Mouse (Mus musculus) neural tube, embryonic 11.5 days (tissue): ENCODE data around the gene P4htm. TPM values are rescaled to one million over a fixed set of nuclear protein-coding genes. Genes with fewer than 3 reads are reported as not detected.
A peak's percentile ranks its signal among the peaks of the same experiment; 100 is the strongest.
"Not testable (repeated sequence)": the region's sequence is repeated elsewhere in the genome, so short reads cannot be mapped to it uniquely, and the experiment has no call there.

ENCODE experiments used
- ATAC-seq: fragments of 200-750 bp; cut with Nextera tagmentation; 2 replicates; pipeline ENCODE4 v1.8.0; 2017; ENCODE audit warnings: moderate number of reproducible peaks, mild to moderate bottlenecking, moderate TSS enrichment, moderate library complexity; ENCODE audit not compliant: insufficient read depth, low FRiP score, low TSS enrichment
- DNase-seq: peaks from one replicate; pipeline ENCODE4 v3.0.0-alpha.2; 2015; ENCODE audit warnings: low spot score
- H3K27ac ChIP-seq: fragments of 300-500 bp; sonication (generic); 2 replicates; pipeline ENCODE4 v1.5.1; 2014; ENCODE audit warnings: low read depth, mild to moderate bottlenecking, low read length
- H3K27me3 ChIP-seq: fragments of 300-500 bp; sonication (generic); 2 replicates; pipeline ENCODE4 v1.6.1; 2014; ENCODE audit warnings: mild to moderate bottlenecking, low read length, mixed read lengths; ENCODE audit not compliant: control insufficient read depth, insufficient read depth
- H3K36me3 ChIP-seq: fragments of 300-500 bp; sonication (generic); 2 replicates; pipeline ENCODE4 v1.6.1; 2014; ENCODE audit warnings: mild to moderate bottlenecking, low read length, moderate library complexity, mixed read lengths; ENCODE audit not compliant: control insufficient read depth, insufficient read depth
- H3K4me1 ChIP-seq: fragments of 300-500 bp; sonication (generic); 2 replicates; pipeline ENCODE4 v1.6.1; 2014; ENCODE audit warnings: low read length, mixed read lengths; ENCODE audit not compliant: control insufficient read depth, insufficient read depth
- H3K4me2 ChIP-seq: fragments of 300-500 bp; sonication (generic); 2 replicates; pipeline ENCODE4 v1.6.1; 2014; ENCODE audit warnings: low read depth, mild to moderate bottlenecking, moderate library complexity
- H3K4me3 ChIP-seq: fragments of 300-500 bp; sonication (generic); 2 replicates; pipeline ENCODE4 v1.5.1; 2014; ENCODE audit warnings: low read depth, low read length
- H3K9ac ChIP-seq: fragments of 300-500 bp; sonication (generic); 2 replicates; pipeline ENCODE4 v1.6.1; 2014; ENCODE audit warnings: mild to moderate bottlenecking, low read length
- H3K9me3 ChIP-seq: fragments of 300-500 bp; sonication (generic); 2 replicates; pipeline ENCODE4 v1.6.1; 2016; ENCODE audit warnings: low read length; ENCODE audit not compliant: control insufficient read depth
- WGBS: fragments of 180-500 bp; shearing (Covaris S2); extraction: QIAGEN DNeasy Blood & Tissue Kit; methylation state at CpG from one replicate; pipeline ENCODE4 v1.1.7; 2014; 5-methylcytosine and 5-hydroxymethylcytosine counted together
- polyA plus RNA-seq: library from polyadenylated mRNA; unstranded; fragments of >200 nt; fragmentation: Nextera tagmentation; extraction: Ambion mirVana; gene quantifications from 2 replicates; pipeline ENCODE4 v1.2.1, GENCODE M21; 2014

Gene P4htm
- polyA plus RNA-seq, 1 experiment from 2014 or later: 11.7 TPM

- peaks cover 6% of the 10 kb centered on the region for H3K36me3 ChIP-seq
- H3K27me3 ChIP-seq: no peaks in the 10 kb centered on the region
- DNase-seq: no peak
- H3K4me3 ChIP-seq: no peak overlapping the region
- 96% methylated on average over 1 of the region's 1 CpGs for WGBS
- H3K4me2 ChIP-seq: no peak overlapping the region
- ATAC-seq: no peak
- no peaks in the 10 kb centered on the region for H3K4me1 ChIP-seq
- no peak overlapping the region for H3K27ac ChIP-seq
- H3K9me3 ChIP-seq: no peaks in the 10 kb centered on the region
- H3K9ac ChIP-seq: no peak overlapping the region
Measured at GRCm38 (mm10) chr9:108617301-108617700, 19.8 kb upstream of the P4htm start.

GRCm38 (mm10) chr9:108611488-108611887 is 14.0 kb upstream of the P4htm start:
- no peaks in the 10 kb centered on the region for H3K4me1 ChIP-seq
- ATAC-seq: no peak
- H3K4me3 ChIP-seq: no peak overlapping the region
- H3K36me3 ChIP-seq: peaks cover 16% of the 10 kb centered on the region
- H3K27me3 ChIP-seq: no peaks in the 10 kb centered on the region
- H3K27ac ChIP-seq: no peak overlapping the region
- WGBS: 93% methylated on average over 10 of the region's 10 CpGs
- DNase-seq: no peak
- no peak overlapping the region for H3K9ac ChIP-seq
- H3K4me2 ChIP-seq: no peak overlapping the region
- no peaks in the 10 kb centered on the region for H3K9me3 ChIP-seq

- H3K27ac ChIP-seq: no peak overlapping the region
- no peak overlapping the region for H3K4me3 ChIP-seq
- DNase-seq: no peak
- no peak for ATAC-seq
- WGBS: 90% methylated on average over 4 of the region's 4 CpGs
- no peak overlapping the region for H3K4me2 ChIP-seq
- H3K9ac ChIP-seq: no peak overlapping the region
- H3K27me3 ChIP-seq: no peaks in the 10 kb centered on the region
- no peaks in the 10 kb centered on the region for H3K4me1 ChIP-seq
- H3K9me3 ChIP-seq: no peaks in the 10 kb centered on the region
- H3K36me3 ChIP-seq: peaks cover 23% of the 10 kb centered on the region
Measured at GRCm38 (mm10) chr9:108608889-108609288, 11.4 kb upstream of the P4htm start.

GRCm38 (mm10) chr9:108607929-108608328 is 10.5 kb upstream of the P4htm start:
- H3K27me3 ChIP-seq, DNase-seq, H3K9ac ChIP-seq, H3K4me3 ChIP-seq, H3K9me3 ChIP-seq, H3K4me1 ChIP-seq, H3K27ac ChIP-seq, ATAC-seq, H3K4me2 ChIP-seq: not testable (repeated sequence)
- WGBS: 87% methylated on average over 5 of the region's 5 CpGs
- H3K36me3 ChIP-seq: peaks cover 26% of the 10 kb centered on the region

- H3K9ac ChIP-seq: no peak overlapping the region
- no peak overlapping the region for H3K27ac ChIP-seq
- ATAC-seq (no peak), DNase-seq (no peak)
- H3K4me2 ChIP-seq: no peak overlapping the region
- 76% methylated on average over 4 of the region's 4 CpGs for WGBS
- H3K4me1 ChIP-seq: no peaks in the 10 kb centered on the region
- no peak overlapping the region for H3K4me3 ChIP-seq
- H3K36me3 ChIP-seq: peaks cover 10% of the 10 kb centered on the region
- H3K9me3 ChIP-seq: no peaks in the 10 kb centered on the region
- H3K27me3 ChIP-seq: no peaks in the 10 kb centered on the region
Measured at GRCm38 (mm10) chr9:108601986-108602385, 4.5 kb upstream of the P4htm start.

GRCm38 (mm10) chr9:108600011-108600410 is 2.5 kb upstream of the P4htm start:
- ATAC-seq: no peak
- no peak for DNase-seq
- Histone ChIP-seq H3K4me2 (no peak overlapping the region), H3K27me3 (no peaks in the 10 kb centered on the region), H3K9ac (no peak overlapping the region), H3K27ac (no peak overlapping the region), H3K9me3 (no peaks in the 10 kb centered on the region), H3K36me3 (peaks cover 7% of the 10 kb centered on the region), H3K4me1 (no peaks in the 10 kb centered on the region), H3K4me3 (no peak overlapping the region)
- 55% methylated on average over 2 of the region's 2 CpGs for WGBS

- Histone ChIP-seq H3K4me1 (no peaks in the 10 kb centered on the region), H3K36me3 (peaks cover 4% of the 10 kb centered on the region), H3K27ac (no peak overlapping the region), H3K9me3 (no peaks in the 10 kb centered on the region), H3K4me3 (no peak overlapping the region), H3K4me2 (no peak overlapping the region), H3K9ac (no peak overlapping the region), H3K27me3 (no peaks in the 10 kb centered on the region)
- DNase-seq: peak; percentile 98
- WGBS: 77% methylated on average over 4 of the region's 4 CpGs
- no peak for ATAC-seq
Measured at GRCm38 (mm10) chr9:108599021-108599566, 1.6 kb upstream of the P4htm start.

- no peak for DNase-seq
- Histone ChIP-seq H3K27me3 (no peaks in the 10 kb centered on the region), H3K4me3 (no peak overlapping the region), H3K4me1 (no peaks in the 10 kb centered on the region), H3K36me3 (no peaks in the 10 kb centered on the region), H3K4me2 (no peak overlapping the region), H3K27ac (no peak overlapping the region), H3K9ac (no peak overlapping the region), H3K9me3 (no peaks in the 10 kb centered on the region)
- ATAC-seq: no peak
- 86% methylated on average over 3 of the region's 3 CpGs for WGBS
Measured at GRCm38 (mm10) chr9:108594354-108594753, 3.1 kb downstream of the P4htm start.

- no peak overlapping the region for H3K9ac ChIP-seq
- 87% methylated on average over 4 of the region's 4 CpGs for WGBS
- H3K4me1 ChIP-seq: peaks cover 24% of the 10 kb centered on the region
- DNase-seq: no peak
- ATAC-seq: no peak
- no peak overlapping the region for H3K4me3 ChIP-seq
- no peaks in the 10 kb centered on the region for H3K9me3 ChIP-seq
- no peaks in the 10 kb centered on the region for H3K27me3 ChIP-seq
- no peak overlapping the region for H3K4me2 ChIP-seq
- H3K27ac ChIP-seq: no peak overlapping the region
- H3K36me3 ChIP-seq: no peaks in the 10 kb centered on the region
Measured at GRCm38 (mm10) chr9:108591462-108591861, 6.0 kb downstream of the P4htm start.
